Comparison of ENCODE assay signal across 8 mouse cellular contexts in the genomic region with DNA sequence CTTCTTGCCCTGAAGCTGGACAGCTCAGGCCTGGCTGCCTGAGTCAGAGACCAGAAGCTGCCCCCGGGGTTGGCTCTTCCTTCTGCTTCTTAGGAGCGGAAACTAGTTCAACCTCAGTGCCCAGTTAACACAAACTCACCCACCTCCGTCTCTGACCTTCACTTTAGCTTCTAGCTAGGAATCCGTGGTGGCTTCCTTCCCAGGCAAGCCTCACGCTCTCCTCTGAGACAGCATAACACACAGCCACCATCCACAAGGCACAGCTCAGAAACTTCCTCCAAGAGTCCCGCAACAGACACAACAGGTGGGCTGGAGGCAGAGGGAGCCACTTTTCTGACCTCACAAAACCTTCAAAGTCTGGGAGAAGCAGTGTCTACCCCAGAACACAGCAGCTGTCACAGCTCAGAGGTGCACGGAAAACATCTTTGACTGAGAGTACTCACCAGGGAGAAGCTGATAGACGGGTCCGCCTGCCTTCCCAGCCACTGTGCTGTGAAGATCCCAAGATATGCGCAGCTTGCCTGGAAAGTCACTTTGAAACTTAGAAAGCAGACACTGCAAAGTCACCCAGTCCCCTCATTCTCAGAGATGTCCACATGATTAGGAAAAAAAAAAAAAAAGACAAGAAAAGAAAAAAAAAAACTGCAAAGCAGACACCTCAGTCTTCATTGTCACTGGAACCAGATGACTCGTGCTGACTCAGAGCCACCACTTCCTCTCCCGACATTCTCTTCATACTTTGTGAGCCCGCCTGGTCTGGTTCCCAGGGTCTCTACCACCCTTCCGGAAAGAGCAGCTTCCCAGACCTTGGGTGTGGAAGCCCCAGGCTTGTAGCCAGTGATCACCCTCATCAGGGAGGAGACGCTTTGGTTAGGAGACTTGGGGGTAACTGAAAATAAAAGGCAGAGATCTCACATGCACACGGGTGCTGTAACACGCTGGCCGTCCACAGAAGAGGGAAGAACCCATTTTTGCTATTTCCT.
A peak's percentile ranks its signal among the peaks of the same experiment; 100 is the strongest.
DNase-seq lines count a peak whose midpoint lies in the region; ATAC-seq and TF ChIP-seq lines count a peak whose summit lies in the region.

No protein-coding gene starts in this region.

- peak overlapping the region; percentile 80 for H3K27ac ChIP-seq in heart, postnatal 0 days (ENCODE audit: low read depth)

- peak; percentile 73 for ATAC-seq in heart, postnatal 0 days (ENCODE audit: insufficient read depth, low read depth)
- ATAC-seq in erythroid progenitor cell, adult 5-6 weeks (replicated peaks; ENCODE audit: low FRiP score, poor library complexity, severe bottlenecking), result no peak

- TF ChIP-seq EP300 in heart, postnatal 0 days (IDR thresholded peaks at IDR 0.05; ENCODE audit: low read depth), result no peak

- H3K4me1 ChIP-seq in heart, postnatal 0 days (ENCODE audit: control insufficient read depth, insufficient read depth), result peaks cover 16% of the 10 kb centered on the region
- H3K4me1 ChIP-seq in megakaryocyte, embryonic 14.5 days, result peaks cover 99% of the 10 kb centered on the region

- peak; percentile 15 for DNase-seq in ovary, adult 18-20 months (ENCODE audit: low spot score)
- no peak for DNase-seq in ovary, postnatal 10 days (ENCODE audit: low spot score)
- DNase-seq in embryo, embryonic 10 days (ENCODE audit: low spot score), result peak; percentile 47
- peak; percentile 80 for DNase-seq in heart, postnatal 0 days (ENCODE audit: low spot score)
- DNase-seq in kidney, postnatal 14 days, result peak; percentile 70
- peak; percentile 48 for DNase-seq in urinary bladder, postnatal 25 days (ENCODE audit: low spot score)

- TF ChIP-seq CTCF in heart, postnatal 0 days (IDR thresholded peaks at IDR 0.05; ENCODE audit: low read depth), result 0 out of 2 replicates have a peak, but pooled peaks have one; percentile 4

- peak overlapping the region; percentile 55 for H3K4me2 ChIP-seq in heart, postnatal 0 days (ENCODE audit: low read depth, low read length)

- H3K36me3 ChIP-seq in heart, postnatal 0 days (replicated peaks; ENCODE audit: control insufficient read depth, insufficient read depth, low read length), result no peaks in the 10 kb centered on the region
- peaks cover 12% of the 10 kb centered on the region for H3K36me3 ChIP-seq in megakaryocyte, embryonic 14.5 days (replicated peaks; ENCODE audit: low read length)

- H3K27me3 ChIP-seq in heart, postnatal 0 days (ENCODE audit: control insufficient read depth, insufficient read depth, low read length), result no peaks in the 10 kb centered on the region
- peaks cover 2% of the 10 kb centered on the region for H3K27me3 ChIP-seq in megakaryocyte, embryonic 14.5 days (replicated peaks)

- 15% methylated on average over 18 of the region's 18 CpGs for WGBS in heart, postnatal 0 days

- H3K4me3 ChIP-seq in heart, postnatal 0 days (ENCODE audit: low read depth, low read length), result peak overlapping the region; percentile 42
- H3K4me3 ChIP-seq in megakaryocyte, embryonic 14.5 days (replicated peaks), result peak overlapping the region; percentile 94

- peak overlapping the region; percentile 50 for H3K9ac ChIP-seq in heart, postnatal 0 days (replicated peaks; ENCODE audit: low read depth, low read length)

- H3K9me3 ChIP-seq in heart, postnatal 0 days (replicated peaks; ENCODE audit: control insufficient read depth, low read length), result no peaks in the 10 kb centered on the region
- H3K9me3 ChIP-seq in megakaryocyte, embryonic 14.5 days, result no peaks in the 10 kb centered on the region
